Mouse (Mus musculus) erythroblast, embryonic 14.5 days (primary cell): ENCODE data around the gene Gucy2f.

ENCODE experiments used
- GATA1 ChIP-seq: IDR thresholded peaks from 2 replicates; pipeline ENCODE4 v1.6.1; 2012; ENCODE audit warnings: low read length, inconsistent platforms, mixed read lengths
- TAL1 ChIP-seq: IDR thresholded peaks from 3 replicates; pipeline ENCODE4 v1.6.1; 2012; ENCODE audit warnings: low read length, inconsistent platforms, mixed read lengths

- TF ChIP-seq GATA1 (no peak), TAL1 (no peak)
These were observed 49.1 kb upstream of the Gucy2f start for GRCm38 (mm10) chrX:142245682-142246327.
